Mouse (Mus musculus): ENCODE measurements at regions not wholly inside any gene's neighbourhood (a gene's known extent, or its start where the extent isn't known, plus 50 kb on each side); places are given as distances from the start of the nearest gene placed in this dataset.

- DNase-seq (ENCODE audit: low spot score in 2 of 2): no peak
Observed at GRCm38 (mm10) chr7:123589099-123589498, 88.8 kb upstream of the Zkscan2 start.

GRCm38 (mm10) chr7:123573721-123574120 lies 73.5 kb upstream of the Zkscan2 start:
- peak; percentile 4 to 12 for DNase-seq (ENCODE audit: low spot score in 2 of 2)

GRCm38 (mm10) chr7:123572376-123572990 lies 72.2 kb upstream of the Zkscan2 start:
- no peak for DNase-seq (ENCODE audit: low spot score in 2 of 2)

GRCm38 (mm10) chr7:123566264-123566663 lies 66.0 kb upstream of the Zkscan2 start:
- DNase-seq (ENCODE audit: low spot score in 2 of 2): no peak

GRCm38 (mm10) chr7:123559544-123559943 lies 59.3 kb upstream of the Zkscan2 start:
- DNase-seq (ENCODE audit: low spot score in 2 of 2): no peak

Data from right cerebral cortex, adult 2 months (tissue).